Mouse (Mus musculus) midbrain, embryonic 14.5 days (tissue): ENCODE measurements at regions not wholly inside any gene's neighbourhood (a gene's known extent, or its start where the extent isn't known, plus 50 kb on each side); places are given as distances from the start of the nearest gene placed in this dataset.

Experiments used
- ATAC-seq: fragments of 200-750 bp; cut with Nextera tagmentation; 2 replicates; pipeline ENCODE4 v1.8.0; 2017; ENCODE audit warnings: moderate number of reproducible peaks, moderate library complexity; ENCODE audit not compliant: low FRiP score, low TSS enrichment
- DNase-seq: peaks from one replicate; pipeline ENCODE4 v3.0.0-alpha.2; 2015
- H3K27ac ChIP-seq: fragments of 300-500 bp; sonication (generic); replicated peaks from 2 replicates; pipeline ENCODE4 v1.5.1; 2014; ENCODE audit warnings: mild to moderate bottlenecking, low read depth, low read length, moderate library complexity
- H3K27me3 ChIP-seq: fragments of 300-500 bp; sonication (generic); 2 replicates; pipeline ENCODE4 v1.6.1; 2014; ENCODE audit warnings: low read length, control low read depth, mixed read lengths; ENCODE audit not compliant: control insufficient read depth, insufficient read depth
- H3K36me3 ChIP-seq: fragments of 300-500 bp; sonication (generic); 2 replicates; pipeline ENCODE4 v1.6.1; 2014; ENCODE audit warnings: low read length, control low read depth; ENCODE audit not compliant: control insufficient read depth, insufficient read depth
- H3K4me1 ChIP-seq: fragments of 300-500 bp; sonication (generic); 2 replicates; pipeline ENCODE4 v1.6.1; 2014; ENCODE audit warnings: mild to moderate bottlenecking, antibody characterized with exemption, low read length, control low read depth; ENCODE audit not compliant: control insufficient read depth, insufficient read depth
- H3K4me2 ChIP-seq: fragments of 300-500 bp; sonication (generic); 2 replicates; pipeline ENCODE4 v1.6.1; 2014; ENCODE audit warnings: mild to moderate bottlenecking, low read length, moderate library complexity
- H3K4me3 ChIP-seq: fragments of 300-500 bp; sonication (generic); replicated peaks from 2 replicates; pipeline ENCODE4 v1.5.1; 2014; ENCODE audit warnings: low read depth, low read length
- H3K9ac ChIP-seq: fragments of 300-500 bp; sonication (generic); replicated peaks from 2 replicates; pipeline ENCODE4 v1.6.1; 2014; ENCODE audit warnings: mild to moderate bottlenecking, low read length, moderate library complexity
- H3K9me3 ChIP-seq: fragments of 300-500 bp; sonication (generic); 2 replicates; pipeline ENCODE4 v1.6.1; 2016; ENCODE audit warnings: low read length, control low read depth, mixed read lengths; ENCODE audit not compliant: control insufficient read depth
- WGBS: fragments of 180-500 bp; shearing (Covaris S2); extraction: QIAGEN DNeasy Blood & Tissue Kit; methylation state at CpG from one replicate; pipeline ENCODE4 v1.1.7; 2014; 5-methylcytosine and 5-hydroxymethylcytosine counted together

GRCm38 (mm10) chr12:39648952-39649351 lies 388.9 kb downstream of the Arl4a start:
- ATAC-seq (no peak), DNase-seq (no peak)
- no peak overlapping the region for H3K4me3 ChIP-seq
- H3K9ac ChIP-seq = no peak overlapping the region
- H3K27me3 ChIP-seq = no peaks in the 10 kb centered on the region
- no peak overlapping the region for H3K4me2 ChIP-seq
- H3K27ac ChIP-seq = no peak overlapping the region
- H3K4me1 ChIP-seq = no peaks in the 10 kb centered on the region
- no peaks in the 10 kb centered on the region for H3K36me3 ChIP-seq
- no peaks in the 10 kb centered on the region for H3K9me3 ChIP-seq

GRCm38 (mm10) chr12:39646556-39646955 lies 391.3 kb downstream of the Arl4a start:
- no peaks in the 10 kb centered on the region for H3K27me3 ChIP-seq
- H3K9ac ChIP-seq = no peak overlapping the region
- no peaks in the 10 kb centered on the region for H3K36me3 ChIP-seq
- H3K4me3 ChIP-seq = no peak overlapping the region
- H3K27ac ChIP-seq = no peak overlapping the region
- H3K9me3 ChIP-seq = no peaks in the 10 kb centered on the region
- ATAC-seq = no peak
- no peak overlapping the region for H3K4me2 ChIP-seq
- DNase-seq = no peak
- WGBS = 46% methylated on average over 3 of the region's 3 CpGs
- H3K4me1 ChIP-seq = no peaks in the 10 kb centered on the region

GRCm38 (mm10) chr12:39645581-39645980 lies 392.2 kb downstream of the Arl4a start:
- DNase-seq = no peak
- H3K27ac ChIP-seq = no peak overlapping the region
- WGBS = 29% methylated on average over 4 of the region's 4 CpGs
- H3K9me3 ChIP-seq = no peaks in the 10 kb centered on the region
- H3K27me3 ChIP-seq = no peaks in the 10 kb centered on the region
- H3K4me2 ChIP-seq = no peak overlapping the region
- H3K4me3 ChIP-seq = no peak overlapping the region
- H3K9ac ChIP-seq = no peak overlapping the region
- ATAC-seq = no peak
- no peaks in the 10 kb centered on the region for H3K36me3 ChIP-seq
- no peaks in the 10 kb centered on the region for H3K4me1 ChIP-seq

- DNase-seq = no peak
- ATAC-seq = no peak
- Histone ChIP-seq H3K27ac (no peak overlapping the region), H3K27me3 (no peaks in the 10 kb centered on the region), H3K4me1 (no peaks in the 10 kb centered on the region), H3K4me2 (no peak overlapping the region), H3K36me3 (no peaks in the 10 kb centered on the region), H3K4me3 (no peak overlapping the region), H3K9ac (no peak overlapping the region), H3K9me3 (no peaks in the 10 kb centered on the region)
- WGBS = 85% methylated on average over 6 of the region's 6 CpGs
Observed at GRCm38 (mm10) chr12:39639246-39639645, 398.6 kb downstream of the Arl4a start.

GRCm38 (mm10) chr12:39634337-39634736 lies 403.5 kb downstream of the Arl4a start:
- WGBS = 71% methylated on average over 4 of the region's 4 CpGs
- Histone ChIP-seq H3K27me3 (no peaks in the 10 kb centered on the region), H3K4me2 (no peak overlapping the region), H3K9ac (no peak overlapping the region), H3K9me3 (no peaks in the 10 kb centered on the region), H3K4me1 (no peaks in the 10 kb centered on the region), H3K4me3 (no peak overlapping the region), H3K36me3 (no peaks in the 10 kb centered on the region), H3K27ac (no peak overlapping the region)
- DNase-seq = peak; percentile 2
- ATAC-seq = no peak

- Histone ChIP-seq H3K9ac (no peak overlapping the region), H3K36me3 (no peaks in the 10 kb centered on the region), H3K9me3 (no peaks in the 10 kb centered on the region), H3K4me2 (no peak overlapping the region), H3K4me1 (no peaks in the 10 kb centered on the region), H3K27ac (no peak overlapping the region), H3K27me3 (no peaks in the 10 kb centered on the region), H3K4me3 (no peak overlapping the region)
- ATAC-seq (no peak), DNase-seq (no peak)
- 100% methylated on average over 1 of the region's 1 CpGs for WGBS
Observed at GRCm38 (mm10) chr12:39621266-39621665, 416.6 kb downstream of the Arl4a start.

- ATAC-seq = no peak
- no peak for DNase-seq
- no peak overlapping the region for H3K4me2 ChIP-seq
- 63% methylated on average over 3 of the region's 3 CpGs for WGBS
- no peaks in the 10 kb centered on the region for H3K36me3 ChIP-seq
- no peak overlapping the region for H3K4me3 ChIP-seq
- H3K27ac ChIP-seq = no peak overlapping the region
- no peaks in the 10 kb centered on the region for H3K27me3 ChIP-seq
- H3K4me1 ChIP-seq = no peaks in the 10 kb centered on the region
- no peak overlapping the region for H3K9ac ChIP-seq
- H3K9me3 ChIP-seq = no peaks in the 10 kb centered on the region
Observed at GRCm38 (mm10) chr12:39605289-39605688, 432.5 kb downstream of the Arl4a start.

- H3K36me3 ChIP-seq = no peaks in the 10 kb centered on the region
- H3K4me1 ChIP-seq = no peaks in the 10 kb centered on the region
- no peak overlapping the region for H3K9ac ChIP-seq
- ATAC-seq (no peak), DNase-seq (no peak)
- H3K27ac ChIP-seq = no peak overlapping the region
- H3K9me3 ChIP-seq = no peaks in the 10 kb centered on the region
- H3K27me3 ChIP-seq = no peaks in the 10 kb centered on the region
- 88% methylated on average over 4 of the region's 4 CpGs for WGBS
- H3K4me2 ChIP-seq = no peak overlapping the region
- no peak overlapping the region for H3K4me3 ChIP-seq
Observed at GRCm38 (mm10) chr12:39604723-39605122, 433.1 kb downstream of the Arl4a start.

GRCm38 (mm10) chr12:39594726-39595125 lies 443.1 kb downstream of the Arl4a start:
- Histone ChIP-seq H3K27ac (no peak overlapping the region), H3K4me2 (no peak overlapping the region), H3K27me3 (no peaks in the 10 kb centered on the region), H3K4me3 (no peak overlapping the region), H3K9me3 (no peaks in the 10 kb centered on the region), H3K36me3 (no peaks in the 10 kb centered on the region), H3K4me1 (no peaks in the 10 kb centered on the region), H3K9ac (no peak overlapping the region)
- WGBS = 65% methylated on average over 1 of the region's 1 CpGs
- no peak for ATAC-seq
- no peak for DNase-seq
